Mouse (Mus musculus) erythroid progenitor cell, adult 5-6 weeks (primary cell): ENCODE data around the gene Hpd. TPM values are rescaled to one million over a fixed set of nuclear protein-coding genes. Genes with fewer than 3 reads are reported as not detected.

Source experiments
- ATAC-seq: replicated peaks from 2 replicates; pipeline ENCODE4 v1.8.0; 2016; ENCODE audit warnings: moderate number of reproducible peaks, mild to moderate bottlenecking, moderate TSS enrichment, inconsistent platforms; ENCODE audit not compliant: poor library complexity, low FRiP score, severe bottlenecking
- total RNA-seq, 2 experiments: library from RNA; stranded (forward) in 1 of 2; stranded (reverse) in 1 of 2; fragments of 150-400 nt in 1 of 2; fragments of 186-747, 209-891 nt in 1 of 2; gene quantifications; 2 replicates each; pipeline versions ENCODE4 v1.2.3 to v1.2.4; 2015 to 2017; ENCODE audit warnings: low replicate concordance in 2 of 2

The Hpd gene
- total RNA-seq, 2 experiments from 2014 or later: not detected

GRCm38 (mm10) chr5:123122181-123122580 lies 60.3 kb downstream of the Hpd start:
- no peak for ATAC-seq

Other genes with a start within 250 kb of the Hpd start
- 7.5 and 13.0 TPM in 2 replicates for gene Kdm2b, start 192.9 kb downstream of the Hpd start, total RNA-seq (2015; ENCODE audit: low replicate concordance)
- 13.0 and 14.9 TPM in 2 replicates for gene Kdm2b, start 192.9 kb downstream of the Hpd start, total RNA-seq (2017; ENCODE audit: low replicate concordance)
- 5.0 and 24.3 TPM in 2 replicates for gene Orai1, start 167.7 kb downstream of the Hpd start, total RNA-seq (2015; ENCODE audit: low replicate concordance)
- gene Orai1, start 167.7 kb downstream of the Hpd start, total RNA-seq (2017; ENCODE audit: low replicate concordance): 3.5 and 4.0 TPM in 2 replicates
- not detected in 2 replicates for gene Morn3, start 135.7 kb downstream of the Hpd start, total RNA-seq (2015; ENCODE audit: low replicate concordance)
- gene Morn3, start 135.7 kb downstream of the Hpd start, total RNA-seq (2017; ENCODE audit: low replicate concordance): not detected in 2 replicates
- gene Tmem120b, start 114.3 kb downstream of the Hpd start, total RNA-seq (2015; ENCODE audit: low replicate concordance): 85.5 and 100 TPM in 2 replicates
- 86.8 and 118 TPM in 2 replicates for gene Tmem120b, start 114.3 kb downstream of the Hpd start, total RNA-seq (2017; ENCODE audit: low replicate concordance)
- gene Rhof, start 50.0 kb downstream of the Hpd start, total RNA-seq (2015; ENCODE audit: low replicate concordance): 1.7 and 3.2 TPM in 2 replicates
- gene Rhof, start 50.0 kb downstream of the Hpd start, total RNA-seq (2017; ENCODE audit: low replicate concordance): 1.4 and 7.7 TPM in 2 replicates
- gene Setd1b, start 40.5 kb downstream of the Hpd start, total RNA-seq (2015; ENCODE audit: low replicate concordance): 29.8 and 41.8 TPM in 2 replicates
- 20.2 and 23.0 TPM in 2 replicates for gene Setd1b, start 40.5 kb downstream of the Hpd start, total RNA-seq (2017; ENCODE audit: low replicate concordance)
- 27.2 and 48.7 TPM in 2 replicates for gene Psmd9, start 13.3 kb downstream of the Hpd start, total RNA-seq (2015; ENCODE audit: low replicate concordance)
- gene Psmd9, start 13.3 kb downstream of the Hpd start, total RNA-seq (2017; ENCODE audit: low replicate concordance): 52.2 and 63.8 TPM in 2 replicates
- 0.36 and 1.7 TPM in 2 replicates for gene Wdr66, start 69.4 kb upstream of the Hpd start, total RNA-seq (2015; ENCODE audit: low replicate concordance)
- gene Wdr66, start 69.4 kb upstream of the Hpd start, total RNA-seq (2017; ENCODE audit: low replicate concordance): 0.51 TPM in 1 of 2 replicates, not detected in the other
- gene Bcl7a, start 161.1 kb upstream of the Hpd start, total RNA-seq (2015; ENCODE audit: low replicate concordance): 15.1 and 18.0 TPM in 2 replicates
- 8.7 and 11.3 TPM in 2 replicates for gene Bcl7a, start 161.1 kb upstream of the Hpd start, total RNA-seq (2017; ENCODE audit: low replicate concordance)
- gene Mlxip, start 212.1 kb upstream of the Hpd start, total RNA-seq (2015; ENCODE audit: low replicate concordance): 11.3 and 13.3 TPM in 2 replicates
- 2.0 and 2.8 TPM in 2 replicates for gene Mlxip, start 212.1 kb upstream of the Hpd start, total RNA-seq (2017; ENCODE audit: low replicate concordance)